Mouse (Mus musculus) skeletal muscle tissue, adult 2 months (tissue): Measurements from ENCODE around the gene Tapt1.

ENCODE experiments used
- DNase-seq: peaks from one replicate; pipeline ENCODE4 v3.0.0-alpha.2; 2012; ENCODE audit warnings: low read depth, low spot score

Gene Tapt1

DNA sequence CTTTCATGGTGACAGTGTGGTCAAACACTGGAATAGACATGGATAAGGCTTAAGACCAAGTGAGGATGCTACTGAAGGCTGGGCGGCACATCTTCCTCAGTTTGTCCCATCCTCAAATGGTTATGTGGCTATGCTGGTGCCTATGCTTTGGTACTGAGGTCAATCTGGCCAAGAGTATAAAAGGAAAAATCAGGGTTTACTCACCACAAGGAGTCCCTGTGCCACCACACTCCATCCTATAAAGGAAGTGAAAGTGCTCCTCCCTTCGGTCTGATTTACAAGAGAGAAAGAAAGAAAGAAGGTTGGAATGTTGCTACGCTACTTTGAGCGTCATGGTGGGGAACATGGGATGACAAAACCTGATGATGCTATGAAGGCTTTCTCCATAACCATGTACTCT, 27.3 kb downstream of the Tapt1 start:
- DNase-seq: no peak

DNA sequence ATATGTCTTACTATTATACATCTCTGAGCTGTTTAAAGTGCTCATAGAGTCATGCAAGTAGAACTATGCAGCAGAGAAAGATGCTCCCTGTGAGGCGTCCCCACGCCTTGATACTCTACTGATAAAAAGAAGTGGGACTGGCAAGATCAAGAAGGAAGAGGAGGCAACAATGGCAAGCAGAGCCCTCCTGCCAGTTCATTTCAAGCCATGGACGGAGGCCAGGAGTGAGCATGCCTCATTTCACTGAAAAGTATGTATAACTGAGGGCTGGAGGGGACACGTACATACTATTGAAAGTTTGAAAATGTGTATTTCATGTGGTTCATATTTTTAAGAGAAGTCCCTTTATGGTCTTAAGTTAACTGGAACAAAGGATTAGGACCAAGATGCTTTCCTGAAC, 28.0 kb downstream of the Tapt1 start:
- DNase-seq: no peak

DNA sequence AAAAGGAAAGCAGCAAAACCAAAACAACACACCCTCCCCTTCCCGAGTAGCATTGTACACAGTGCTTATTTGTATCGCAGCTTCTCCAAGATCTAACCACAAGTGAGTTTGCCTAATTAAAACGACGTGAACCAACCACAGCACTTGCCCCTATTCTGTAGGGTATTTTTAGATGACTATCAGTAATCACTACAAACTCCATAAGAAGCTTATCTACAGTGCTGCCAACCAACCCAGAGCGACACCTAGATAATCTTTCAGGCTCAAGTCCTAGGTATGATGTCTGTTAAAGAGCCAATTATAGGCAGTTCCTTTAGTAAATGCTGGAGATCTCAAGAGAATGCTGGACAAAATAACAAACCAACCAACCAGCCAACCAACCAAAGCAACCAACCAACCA, 28.6 kb downstream of the Tapt1 start:
- no peak for DNase-seq

DNA sequence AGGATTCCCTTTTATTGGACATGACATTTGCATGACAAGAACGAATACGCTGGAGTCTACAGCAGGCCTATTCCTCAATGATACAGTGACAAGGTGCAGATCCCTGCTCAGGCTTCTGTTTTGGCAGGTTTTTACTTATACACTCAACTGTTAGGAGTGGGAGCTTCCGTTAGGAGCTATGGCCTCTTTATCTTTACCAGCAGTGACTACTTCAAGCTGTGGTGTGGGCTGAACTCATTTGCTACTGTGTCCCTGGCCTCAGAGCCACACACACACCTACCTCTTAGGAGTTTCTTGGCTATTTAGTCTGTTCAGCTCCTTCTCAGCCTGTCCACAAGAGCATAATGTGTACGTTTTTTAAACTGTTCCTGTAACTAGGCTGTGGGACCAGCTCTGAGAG, 30.3 kb downstream of the Tapt1 start:
- DNase-seq: no peak

DNA sequence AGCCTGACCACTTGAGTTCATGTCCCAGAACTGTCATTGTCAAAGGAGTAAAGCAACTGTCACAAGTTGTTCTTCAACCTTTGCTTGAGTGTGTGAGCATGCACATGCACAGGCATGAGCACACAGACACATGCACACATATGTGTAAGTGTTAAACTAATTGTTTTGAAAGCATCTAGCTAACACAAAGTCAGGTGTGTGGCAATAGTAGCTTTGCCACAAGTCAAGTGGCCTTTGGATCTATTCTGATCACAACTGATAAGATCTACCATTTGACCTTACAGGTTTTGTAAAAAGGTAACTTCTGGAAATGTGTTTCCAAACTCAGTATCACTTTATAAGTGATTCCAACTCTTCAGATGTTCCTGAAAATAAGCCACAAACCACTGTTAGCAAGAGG, 39.1 kb downstream of the Tapt1 start:
- DNase-seq: no peak

DNA sequence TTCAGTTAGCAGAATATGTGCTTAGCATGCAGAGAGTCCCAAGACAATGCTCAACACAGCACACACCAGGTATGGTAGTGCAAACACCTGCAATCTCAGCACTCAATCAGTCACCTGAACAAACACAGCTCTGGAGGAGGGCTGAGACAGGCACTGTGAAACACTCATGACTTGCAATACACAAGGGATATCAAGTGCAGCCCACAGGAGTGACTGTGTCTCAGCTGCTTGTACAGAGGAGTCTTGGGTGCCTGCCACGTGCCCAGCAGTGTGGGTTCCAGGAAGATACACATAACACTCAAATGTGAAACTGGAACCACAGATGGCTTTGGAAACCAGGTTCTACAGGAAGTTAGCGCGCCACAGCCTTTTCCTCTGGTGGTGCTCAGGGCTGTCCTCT, 44.8 kb downstream of the Tapt1 start:
- DNase-seq: peak; percentile 18

DNA sequence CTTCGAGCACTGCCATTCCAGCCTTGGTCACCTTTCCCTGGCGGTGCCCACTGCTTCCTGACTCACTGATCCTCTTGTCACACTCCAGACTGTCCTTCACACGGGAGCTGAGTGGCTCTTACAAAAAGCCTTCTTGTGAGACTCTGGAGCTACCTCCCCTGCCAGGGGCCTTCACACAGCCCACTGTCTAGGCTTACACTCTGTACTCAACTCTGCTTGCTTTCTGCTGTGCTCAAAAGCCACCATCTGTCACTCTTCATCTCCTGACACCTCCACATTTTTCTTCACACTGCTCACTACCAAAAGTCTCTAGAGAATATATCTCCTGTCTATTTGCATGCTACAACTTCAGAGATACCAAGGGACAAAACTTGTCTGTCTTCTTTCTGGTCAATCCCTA, 46.0 kb downstream of the Tapt1 start:
- no peak for DNase-seq

DNA sequence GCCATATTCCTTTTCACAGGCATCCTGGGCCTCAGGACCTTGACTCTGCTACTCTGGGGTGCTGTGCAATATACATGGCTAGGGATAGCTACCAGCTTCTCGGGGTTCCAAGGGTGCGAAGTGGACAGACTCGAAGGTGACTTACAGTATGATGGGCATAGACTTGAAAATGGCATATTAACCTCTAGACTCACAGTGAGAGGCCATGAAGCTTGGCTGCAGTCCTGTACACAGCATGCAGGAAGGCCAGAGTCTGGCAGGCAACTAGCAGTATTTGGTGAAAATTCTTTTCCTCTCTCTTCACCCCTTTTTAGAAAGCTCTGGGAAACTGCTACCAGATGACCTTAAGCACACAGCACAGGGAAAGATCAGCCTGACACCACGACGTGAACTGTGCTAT, 52.4 kb downstream of the Tapt1 start:
- no peak for DNase-seq

DNA sequence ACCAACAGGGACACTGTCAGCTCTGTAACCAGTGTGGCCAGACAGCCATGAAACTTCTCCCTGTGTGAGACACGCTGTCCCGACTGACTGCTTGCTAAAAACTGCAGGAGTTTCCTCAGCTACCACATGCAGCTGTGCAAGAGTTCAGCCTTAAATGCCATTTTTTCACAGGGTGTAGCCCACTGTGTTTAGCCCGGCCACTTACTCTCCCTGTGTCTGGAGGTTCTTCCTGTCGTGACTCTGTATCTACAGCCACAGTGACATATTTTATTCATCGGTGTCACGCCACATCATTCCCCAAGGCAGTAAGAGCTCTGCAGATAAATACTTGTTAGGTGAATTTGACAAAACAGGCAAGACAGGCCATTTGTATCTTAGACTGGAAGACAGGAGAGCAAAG, 59.6 kb downstream of the Tapt1 start:
- no peak for DNase-seq

DNA sequence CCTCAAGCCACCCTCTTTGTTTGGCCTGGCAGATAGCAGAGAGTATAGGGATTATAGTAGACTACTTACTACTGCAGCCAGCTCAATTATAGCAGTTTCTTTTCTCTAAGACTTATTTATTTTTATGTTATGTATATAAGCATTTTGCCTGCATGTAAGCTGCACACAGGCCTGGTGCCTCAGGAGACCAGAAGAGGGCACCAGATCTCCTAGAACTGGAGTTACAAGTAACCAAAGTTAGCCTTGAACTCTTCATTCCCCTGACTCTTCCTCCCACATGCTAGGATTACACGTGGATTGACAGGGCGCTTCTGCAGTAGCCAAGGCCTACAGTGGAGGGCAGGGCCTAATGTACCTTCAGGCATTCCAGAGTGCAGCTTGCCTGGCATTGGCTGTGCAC, 60.6 kb downstream of the Tapt1 start:
- no peak for DNase-seq

DNA sequence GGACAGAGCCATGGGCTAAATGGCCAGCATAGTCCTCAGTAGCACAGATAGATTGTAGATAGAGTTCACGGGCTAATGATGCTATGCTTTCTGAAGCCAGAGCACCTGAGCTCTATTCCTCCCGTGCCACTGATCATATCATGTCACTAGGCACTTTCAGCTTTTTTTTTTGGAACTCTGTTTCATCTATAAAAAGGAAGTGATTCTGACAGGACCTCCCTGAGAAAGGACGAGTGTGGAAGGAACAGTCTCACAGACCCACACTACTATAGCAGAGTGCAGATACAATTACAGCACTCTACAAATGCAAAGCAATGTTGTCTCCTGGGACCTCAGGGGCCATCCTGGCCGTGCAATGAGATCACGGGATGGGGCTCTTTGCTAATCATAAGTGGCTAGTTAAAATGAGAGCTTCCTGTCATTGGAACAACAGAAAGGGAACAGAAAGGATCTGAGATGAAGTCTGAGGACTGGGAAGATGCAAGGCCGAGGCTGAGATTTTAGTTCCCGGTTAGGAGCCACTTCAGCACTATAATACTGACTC, 62.1 kb downstream of the Tapt1 start:
- no peak for DNase-seq

DNA sequence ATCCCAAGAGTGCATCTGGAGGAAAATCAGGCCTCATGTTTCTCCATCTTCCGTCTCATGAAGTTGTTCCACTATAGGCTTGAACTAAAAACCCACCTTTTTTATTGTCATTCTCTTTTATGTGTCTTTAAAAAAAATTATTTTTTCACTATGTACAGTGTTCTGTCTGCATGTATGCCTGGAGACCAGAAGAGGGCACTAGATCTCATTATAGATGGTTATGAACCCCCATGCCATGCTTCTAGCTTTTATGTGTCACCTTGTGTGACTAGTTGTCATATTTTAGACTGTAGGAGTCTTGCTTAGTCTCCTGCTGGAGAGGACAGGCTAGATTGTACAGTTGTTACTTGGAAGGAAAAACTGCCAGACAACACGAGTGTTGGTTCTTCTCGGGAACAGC, 63.1 kb downstream of the Tapt1 start:
- no peak for DNase-seq

DNA sequence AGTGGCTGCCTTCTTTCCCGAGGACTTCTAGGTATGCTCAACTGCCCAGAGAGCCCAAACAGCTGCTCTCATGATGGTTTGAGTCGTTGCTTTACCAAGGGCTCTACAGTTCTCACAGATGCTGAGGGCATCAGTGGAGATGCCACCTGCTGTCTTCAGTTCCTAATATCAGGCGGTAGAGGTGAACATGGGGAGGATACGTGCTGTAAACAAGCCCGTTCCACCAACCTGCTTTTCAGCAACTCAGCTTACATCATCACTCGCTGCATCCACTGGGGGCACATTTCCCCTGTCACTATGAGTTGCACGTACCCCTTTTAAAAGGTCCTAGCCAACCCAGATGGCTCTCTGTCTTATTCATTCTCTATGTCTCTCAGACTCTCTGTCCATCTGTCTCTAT, 63.6 kb downstream of the Tapt1 start:
- DNase-seq: no peak

DNA sequence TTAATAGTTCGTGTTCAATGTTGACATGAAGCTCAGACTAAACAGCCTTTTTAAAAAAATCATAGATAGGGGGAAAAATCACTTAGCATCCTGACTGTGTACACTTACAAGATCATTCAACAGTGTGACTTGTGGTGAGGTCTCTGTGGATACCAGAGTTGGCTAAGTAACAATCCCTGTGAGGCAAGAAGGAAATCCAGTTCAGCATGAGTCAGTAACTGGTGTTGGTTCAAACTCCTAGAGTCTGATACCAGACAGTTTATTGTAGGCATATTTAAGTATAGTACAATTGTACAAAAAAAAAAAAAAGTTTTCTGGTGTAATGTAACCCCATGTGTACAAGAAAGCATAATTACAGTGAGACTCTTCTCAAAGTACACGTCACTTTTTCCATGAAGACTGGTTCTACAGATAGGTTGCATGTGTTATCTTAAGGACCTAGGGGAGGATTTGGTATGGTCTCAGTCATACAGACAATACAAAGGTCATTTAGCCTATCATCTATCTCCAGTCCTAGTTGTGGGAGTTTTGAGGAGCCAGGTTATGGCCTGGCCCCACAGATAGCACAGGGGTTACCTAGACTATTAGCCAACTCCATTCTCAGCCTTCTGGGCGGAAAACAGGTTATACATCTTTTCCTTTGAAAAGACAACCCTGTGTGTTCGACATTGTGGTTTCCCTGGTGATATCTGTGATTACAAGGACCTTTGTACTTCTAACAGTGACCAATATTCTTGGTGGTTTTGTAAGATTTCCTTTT, 66.6 kb downstream of the Tapt1 start:
- DNase-seq: no peak

DNA sequence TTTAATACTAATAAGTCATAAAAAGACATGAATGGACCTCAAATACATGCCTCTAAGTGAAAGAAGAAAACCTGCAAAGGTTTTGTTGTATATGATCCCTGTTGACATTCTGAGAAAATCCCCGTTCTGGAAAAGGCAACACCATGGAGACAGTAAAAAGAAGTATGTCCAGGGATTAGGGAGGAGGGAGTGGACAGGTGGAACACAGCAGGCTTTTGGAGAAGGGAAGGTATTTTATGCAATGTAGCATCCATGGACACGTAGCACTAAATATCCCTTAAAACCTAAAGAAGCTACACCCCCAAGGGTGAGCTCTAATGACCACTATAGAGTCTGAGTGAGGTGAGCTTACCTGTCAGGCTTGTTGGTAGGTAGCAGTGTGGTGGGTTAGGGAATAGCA, 67.2 kb downstream of the Tapt1 start:
- no peak for DNase-seq

DNA sequence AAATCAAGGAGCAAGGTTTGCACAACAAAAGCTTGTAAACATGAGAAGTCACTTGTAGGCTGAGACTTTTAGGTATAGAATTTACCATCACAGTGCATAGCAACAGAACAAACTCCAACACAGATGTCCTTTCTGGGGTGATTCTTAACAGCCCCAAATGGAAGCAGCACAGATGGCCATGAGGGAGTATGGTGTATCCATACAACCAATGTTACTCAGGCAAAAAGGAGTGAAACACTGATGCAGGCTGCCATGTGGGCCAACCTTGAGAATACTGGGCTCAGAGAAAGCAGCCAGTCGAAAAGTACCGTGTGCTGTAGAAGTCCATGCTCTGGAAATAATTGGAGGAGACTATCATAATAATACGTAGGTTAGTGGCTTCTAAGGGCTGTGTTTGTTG, 68.0 kb downstream of the Tapt1 start:
- no peak for DNase-seq

DNA sequence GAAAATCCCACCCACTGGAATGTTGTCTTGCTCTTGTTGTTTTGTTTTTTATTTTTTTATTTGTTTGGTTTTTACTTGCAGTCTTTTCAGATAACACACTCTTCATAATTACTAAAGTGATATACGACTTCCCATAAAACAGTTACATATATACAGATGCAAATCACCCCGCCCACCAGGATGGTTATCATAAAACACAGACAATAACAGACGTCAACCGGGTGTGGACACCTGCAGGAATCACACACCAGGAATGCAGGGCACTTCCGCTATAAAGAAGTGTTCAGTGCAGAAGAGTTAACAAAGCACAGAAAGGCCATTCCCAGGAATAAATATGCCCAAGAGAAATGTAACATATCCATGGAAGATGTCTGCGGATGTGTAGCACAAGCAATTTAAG, 68.7 kb downstream of the Tapt1 start:
- DNase-seq: no peak

DNA sequence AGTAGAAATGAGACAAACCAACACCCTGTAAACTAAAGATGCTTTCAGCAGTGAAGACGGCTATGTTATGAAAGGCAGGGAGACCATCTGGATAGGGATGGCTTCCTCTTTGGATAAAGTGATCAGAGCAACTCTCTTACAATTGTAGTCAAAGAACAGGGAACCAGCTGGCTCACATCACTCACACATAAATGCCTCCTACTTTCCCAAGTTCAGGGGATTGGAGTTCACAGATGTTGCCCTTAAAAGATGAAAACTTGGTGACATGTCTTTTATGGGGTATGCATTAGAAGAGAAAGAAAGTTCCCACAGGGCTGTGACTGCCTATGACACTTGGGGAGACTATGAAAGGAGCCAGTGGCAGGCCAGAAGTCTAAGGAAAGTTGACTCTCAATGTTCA, 73.4 kb downstream of the Tapt1 start:
- DNase-seq: no peak

DNA sequence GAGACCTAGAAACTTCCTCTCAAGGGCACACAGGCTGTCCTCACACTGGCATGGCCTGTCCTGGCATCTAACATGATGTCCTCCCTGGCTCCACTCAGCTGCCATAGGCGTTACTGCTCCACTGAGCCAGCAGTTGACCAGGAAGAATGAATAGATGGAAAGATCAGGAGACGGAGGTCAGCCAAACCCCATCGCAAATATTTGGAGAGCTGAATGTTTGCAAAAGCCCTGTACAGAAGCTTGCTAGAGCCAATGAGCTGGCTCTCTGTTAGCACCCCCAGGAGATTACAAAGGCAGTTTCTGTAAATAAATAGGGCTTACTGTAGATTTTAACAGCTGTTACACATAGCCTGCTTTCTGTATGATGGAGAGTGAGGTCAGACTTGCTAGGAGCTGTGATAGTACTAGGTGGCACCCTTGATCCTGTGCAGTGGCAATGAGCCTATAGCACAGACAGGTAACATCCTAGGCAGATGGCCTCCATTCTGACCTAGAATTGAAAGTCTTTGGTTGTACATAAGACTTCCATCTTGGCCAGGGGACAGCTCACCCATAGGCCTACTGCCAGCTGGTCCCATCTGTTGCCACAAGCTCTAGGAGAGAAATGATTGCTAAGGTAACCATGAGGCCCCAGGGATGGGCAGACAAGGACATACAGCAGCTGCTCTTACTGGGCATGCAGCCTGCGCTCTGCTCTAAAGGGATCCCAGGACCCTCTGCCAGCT, 74.9 kb downstream of the Tapt1 start:
- no peak for DNase-seq

DNA sequence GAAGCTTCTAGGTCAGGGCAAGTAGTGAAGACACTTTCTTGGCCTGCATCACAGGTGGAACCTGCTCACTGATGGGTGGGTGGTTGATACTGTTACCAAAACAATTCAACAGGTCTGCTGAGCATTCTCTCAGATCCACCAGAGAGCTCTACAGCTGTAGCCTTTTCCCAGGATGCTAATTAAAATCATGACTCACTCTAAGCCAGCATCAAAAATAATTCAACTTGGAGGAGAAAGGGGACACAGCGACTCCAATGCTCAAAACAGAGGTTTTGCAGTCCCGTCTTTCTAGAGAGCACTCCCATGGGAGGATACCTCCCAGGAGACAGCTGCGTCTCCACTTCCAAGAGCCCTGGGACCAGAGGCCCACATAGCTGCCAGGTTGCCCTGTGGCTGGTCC, 78.7 kb downstream of the Tapt1 start:
- no peak for DNase-seq

DNA sequence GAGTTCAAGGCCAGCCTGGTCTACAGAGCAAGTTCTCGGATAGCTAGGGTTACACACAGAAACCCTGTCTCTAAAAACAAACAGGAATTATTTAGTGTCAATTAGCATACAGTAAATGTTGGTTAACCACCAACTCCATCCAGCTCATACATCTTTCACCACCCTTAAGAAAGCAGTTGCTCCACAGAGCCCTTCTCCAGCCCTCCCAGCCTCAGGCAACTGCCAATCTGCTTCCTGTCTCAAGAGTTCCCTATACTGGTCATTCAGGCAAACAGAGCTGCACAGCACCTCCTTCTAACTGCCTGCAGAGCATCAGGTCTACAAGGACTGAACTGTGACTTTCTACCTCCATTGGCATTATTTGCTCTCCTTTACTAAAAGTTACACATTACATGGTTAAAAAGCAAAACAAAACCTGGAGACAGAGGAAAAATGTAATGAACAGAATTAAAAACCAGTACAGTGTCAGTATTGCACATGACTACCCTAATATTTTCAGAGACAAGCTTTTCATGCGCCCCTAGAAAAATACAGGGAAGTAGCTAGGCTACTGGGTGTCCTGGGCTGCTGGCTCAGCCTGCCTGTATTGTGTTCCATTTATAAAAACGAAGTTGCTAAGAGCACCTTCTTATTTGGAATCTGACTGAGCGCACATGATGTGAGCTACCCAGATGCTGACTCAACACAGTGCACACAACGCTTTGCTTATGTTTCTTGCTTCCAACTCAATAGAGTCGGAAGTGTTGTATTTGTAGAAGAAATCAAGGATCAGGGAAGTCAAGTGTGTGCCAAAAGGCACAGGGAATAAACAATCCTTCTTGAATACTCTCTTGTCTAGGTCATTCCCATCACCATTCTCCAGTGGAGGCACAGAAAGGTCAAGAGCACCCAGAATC, 79.7 kb downstream of the Tapt1 start:
- DNase-seq: no peak
